Mouse (Mus musculus) spleen, adult 2 months (tissue): Measurements from ENCODE around the gene Afg1l.

Experiments
- CTCF ChIP-seq: fragments of 200-500 bp; IDR thresholded peaks from 2 replicates; pipeline ENCODE4 v1.5.1; 2011; ENCODE audit warnings: mild to moderate bottlenecking, inconsistent platforms; ENCODE audit not compliant: insufficient read depth, insufficient read length, insufficient replicate concordance; ENCODE audit errors: extremely low read depth
- POLR2A ChIP-seq: fragments of 200-500 bp; IDR thresholded peaks from 2 replicates; pipeline ENCODE4 v1.6.1; 2011; ENCODE audit warnings: low read depth, low read length, inconsistent platforms

DNA sequence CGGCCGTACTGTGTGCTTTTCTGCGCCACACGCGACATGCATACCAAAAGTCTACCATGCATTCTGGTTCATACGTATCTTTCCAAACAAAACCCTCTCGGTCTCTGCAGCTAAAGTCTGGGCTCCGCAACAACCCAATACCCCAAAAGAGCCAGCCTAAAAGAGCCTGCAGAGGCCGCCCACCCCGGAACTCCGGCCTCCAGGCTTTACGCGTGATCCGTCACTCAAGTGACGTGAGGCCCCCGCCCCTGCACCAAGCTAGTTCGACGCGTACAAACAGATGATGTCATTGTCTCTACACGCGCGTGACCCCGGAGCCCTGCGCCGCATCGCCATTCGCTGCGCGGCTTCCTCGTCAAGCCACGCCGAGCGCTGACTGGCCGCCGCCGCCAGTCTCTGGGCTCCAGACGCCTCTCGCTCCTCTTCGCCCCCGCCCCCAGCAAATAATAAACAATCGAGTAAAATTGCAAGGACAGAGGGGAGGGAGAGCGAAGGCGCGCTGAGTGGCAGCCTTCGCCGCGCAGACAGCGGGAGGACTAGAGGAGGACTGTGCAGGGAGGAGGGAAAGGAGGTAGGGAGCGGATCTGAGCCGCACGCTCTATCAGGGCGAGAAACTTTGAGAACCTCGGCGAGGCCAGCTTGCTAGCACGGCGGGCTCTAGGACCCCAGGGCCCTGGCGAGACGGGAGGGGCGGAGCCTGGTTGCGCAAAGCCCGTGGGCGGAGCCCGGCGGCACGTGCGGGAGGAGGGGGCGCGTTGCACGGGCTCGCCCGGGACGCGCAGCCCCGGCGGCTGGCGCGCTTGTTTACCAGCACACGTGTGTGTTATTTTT, 200.7 kb downstream of the Afg1l start:
- no peak for TF ChIP-seq CTCF
- TF ChIP-seq POLR2A = peak; percentile 31; the same call in 1 of the 2 replicates
